Mouse (Mus musculus): Measurements from ENCODE around the gene Zfp651.

DNA sequence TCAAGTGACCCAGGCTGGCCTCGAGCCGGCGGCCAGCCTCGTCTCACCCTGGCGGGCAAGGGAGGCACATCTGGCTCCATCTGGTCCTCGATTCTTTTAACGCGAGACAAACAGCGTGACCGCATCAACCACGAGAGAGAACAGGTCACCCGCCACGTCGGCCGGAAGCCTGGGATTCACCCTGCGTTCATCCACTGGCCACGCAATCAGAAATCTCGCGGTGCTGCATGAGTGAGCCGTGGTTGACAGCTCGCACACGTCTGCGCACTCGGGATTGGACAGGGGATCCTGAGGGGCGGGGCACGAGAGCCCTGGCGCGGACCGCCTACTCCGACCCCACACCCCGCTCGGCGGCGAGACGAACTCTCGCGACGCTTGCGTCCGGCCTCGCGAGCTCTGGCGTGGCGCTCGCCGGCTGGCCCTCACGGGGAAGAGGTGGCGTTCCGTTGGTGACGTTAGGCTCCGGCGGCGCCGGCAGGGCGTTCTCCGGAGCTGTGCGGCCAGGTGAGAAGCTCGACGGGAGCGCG, 40.3 kb upstream of the Zfp651 start, which contains the start of gene Nktr:
- TF ChIP-seq CTCF (IDR thresholded peaks at IDR 0.05; ENCODE audit: extremely low read depth, insufficient read depth, insufficient read length, insufficient replicate concordance) (0 out of 2 replicates have a peak, but pooled peaks have one; percentile 5), POLR2A (IDR thresholded peaks at IDR 0.05; ENCODE audit: low read depth, low read length) (peak; percentile 55)
